Mouse (Mus musculus): ENCODE results near the gene Mrps11. TPM values are rescaled to one million over a fixed set of nuclear protein-coding genes. Genes with fewer than 3 reads are reported as not detected.

The Mrps11 gene
- 2.3 TPM for polyA plus RNA-seq (2014; fragmentation: Illumina TruSeq; extraction: RNeasy Lipid Tissue Mini Kit (QIAGEN cat#74804); ENCODE audit: low read depth, low replicate concordance)

DNA sequence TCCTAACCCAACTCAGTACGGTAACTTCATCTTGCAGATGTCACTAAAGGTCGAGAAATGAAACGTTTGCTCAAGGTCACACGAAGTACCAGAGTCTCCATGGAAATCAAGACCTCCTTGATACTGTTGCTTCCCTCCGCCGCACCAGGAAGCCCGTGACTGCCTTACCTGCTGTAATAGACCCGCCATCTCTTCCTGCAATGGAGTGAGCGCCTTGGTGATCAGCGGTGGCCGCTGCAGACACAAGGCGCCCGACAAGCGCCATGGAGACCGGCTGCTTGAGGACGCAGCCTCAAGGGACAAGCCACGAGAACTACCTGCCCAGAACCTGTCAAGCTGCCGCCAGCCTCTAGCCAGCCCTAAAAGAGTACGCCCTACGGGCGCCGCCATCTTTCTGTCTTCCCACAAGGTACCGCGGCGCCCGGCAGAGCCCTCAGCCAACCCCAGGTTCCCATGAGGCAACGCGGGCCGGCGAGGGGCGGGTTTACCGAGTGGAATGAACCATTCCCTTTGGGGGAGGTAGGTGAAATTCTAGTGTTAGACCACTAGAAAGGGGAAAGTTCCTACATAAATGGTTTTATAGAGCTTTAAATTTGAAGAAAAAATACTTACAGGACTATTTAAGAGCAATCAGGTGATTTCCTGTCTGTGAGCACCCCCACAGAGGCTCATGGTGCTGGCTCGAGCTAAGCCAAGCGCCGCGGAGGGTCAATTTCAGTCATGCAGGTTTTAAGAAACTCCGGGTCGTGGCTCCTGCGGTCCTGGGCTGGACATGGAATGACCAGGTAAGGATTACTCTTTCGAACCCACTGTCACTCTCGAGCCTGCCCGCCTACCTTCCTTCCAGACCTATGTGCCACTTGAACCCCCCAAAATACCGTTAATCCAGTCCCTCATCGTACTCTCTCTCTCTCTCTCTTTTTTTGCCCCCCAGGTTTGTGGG lies at the start of gene Mrps11, which contains the start of gene Mrpl46:
Gene Mrps11, plus strand, starts transcription at position 481 of the 943 bp plus-strand sequence.
Gene Mrpl46, minus strand, starts transcription at position 893 of the 943 bp plus-strand sequence.

DNA sequence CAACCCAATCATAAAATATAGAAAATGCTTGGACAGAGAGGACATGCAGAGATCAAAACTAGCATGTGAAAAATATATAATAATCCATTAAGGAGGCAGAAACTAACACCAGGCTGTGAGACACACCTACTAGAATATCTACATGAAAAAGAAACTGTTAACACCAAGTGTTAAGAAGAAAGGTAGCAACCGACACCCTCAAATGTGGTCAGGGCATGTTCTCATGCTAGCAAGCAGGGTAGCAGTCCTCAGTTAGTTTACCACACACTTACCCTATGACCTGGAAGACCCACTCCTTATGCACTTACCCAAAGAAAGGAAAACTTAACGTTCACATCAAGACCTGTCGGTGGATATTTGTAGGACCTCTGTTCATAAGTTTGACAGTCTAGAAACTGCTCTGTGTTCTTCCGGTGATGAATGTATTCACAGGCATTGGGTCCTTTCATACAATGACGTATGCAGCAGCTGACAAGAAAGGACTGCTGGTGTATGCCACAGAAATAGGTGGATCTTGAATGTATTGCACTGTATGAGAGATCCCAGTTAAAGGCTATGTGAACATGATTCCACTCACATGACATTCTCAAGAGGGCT lies 45.2 kb upstream of the Mrps11 start, which contains the start of gene Ntrk3:
Gene Ntrk3, minus strand, starts transcription at position 399 of the 597 bp plus-strand sequence.

Other genes starting within 250 kb of the Mrps11 start
- gene Ntrk3, start 45.1 kb upstream of the Mrps11 start, polyA plus RNA-seq (2014; fragmentation: Illumina TruSeq; extraction: RNeasy Lipid Tissue Mini Kit (QIAGEN cat#74804); ENCODE audit: low read depth, low replicate concordance) = 5.5 TPM
- 14.4 TPM for gene Mrpl46, start 412 bp downstream of the Mrps11 start, polyA plus RNA-seq (2014; fragmentation: Illumina TruSeq; extraction: RNeasy Lipid Tissue Mini Kit (QIAGEN cat#74804); ENCODE audit: low read depth, low replicate concordance)
- gene Det1, start 64.1 kb downstream of the Mrps11 start, polyA plus RNA-seq (2014; fragmentation: Illumina TruSeq; extraction: RNeasy Lipid Tissue Mini Kit (QIAGEN cat#74804); ENCODE audit: low read depth, low replicate concordance) = 3.0 TPM
- gene Aen, start 112.7 kb downstream of the Mrps11 start, polyA plus RNA-seq (2014; fragmentation: Illumina TruSeq; extraction: RNeasy Lipid Tissue Mini Kit (QIAGEN cat#74804); ENCODE audit: low read depth, low replicate concordance) = 9.9 TPM
- 1.7 TPM for gene Isg20, start 130.3 kb downstream of the Mrps11 start, polyA plus RNA-seq (2014; fragmentation: Illumina TruSeq; extraction: RNeasy Lipid Tissue Mini Kit (QIAGEN cat#74804); ENCODE audit: low read depth, low replicate concordance)